Mouse (Mus musculus) intestine, embryonic 14.5 days (tissue): ENCODE results near the gene Galnt3. TPM values are rescaled to one million over a fixed set of nuclear protein-coding genes. Genes with fewer than 3 reads are reported as not detected.

Experiments used
- ATAC-seq: fragments of 200-750 bp; cut with Nextera tagmentation; replicated peaks from 2 replicates; pipeline ENCODE4 v1.8.0; 2017; ENCODE audit warnings: low read depth, moderate number of reproducible peaks, moderate TSS enrichment, moderate library complexity; ENCODE audit not compliant: low FRiP score, low TSS enrichment
- DNase-seq: peaks from one replicate; pipeline ENCODE4 v3.0.0-alpha.2; 2018; ENCODE audit warnings: low spot score
- H3K27ac ChIP-seq: fragments of 300-500 bp; sonication (generic); 2 replicates; pipeline ENCODE4 v1.5.1; 2014; ENCODE audit warnings: low read depth, mild to moderate bottlenecking, control low read depth
- H3K27me3 ChIP-seq: fragments of 300-500 bp; sonication (generic); replicated peaks from 2 replicates; pipeline ENCODE4 v1.6.1; 2014; ENCODE audit warnings: low read length, control low read depth; ENCODE audit not compliant: control insufficient read depth, insufficient read depth
- H3K36me3 ChIP-seq: fragments of 300-500 bp; sonication (generic); 2 replicates; pipeline ENCODE4 v1.6.1; 2014; ENCODE audit warnings: low read length, control low read depth; ENCODE audit not compliant: control insufficient read depth, insufficient read depth
- H3K4me1 ChIP-seq: fragments of 300-500 bp; sonication (generic); replicated peaks from 2 replicates; pipeline ENCODE4 v1.6.1; 2014; ENCODE audit warnings: low read length, control low read depth, mixed read lengths; ENCODE audit not compliant: control insufficient read depth, insufficient read depth
- H3K4me2 ChIP-seq: fragments of 300-500 bp; sonication (generic); 2 replicates; pipeline ENCODE4 v1.6.1; 2014; ENCODE audit warnings: low read length
- H3K4me3 ChIP-seq: fragments of 300-500 bp; sonication (generic); 2 replicates; pipeline ENCODE4 v1.5.1; 2014; ENCODE audit warnings: low read depth, low read length, control low read depth, mixed read lengths
- H3K9ac ChIP-seq: fragments of 300-500 bp; sonication (generic); 2 replicates; pipeline ENCODE4 v1.6.1; 2014; ENCODE audit warnings: mild to moderate bottlenecking, low read length
- H3K9me3 ChIP-seq: fragments of 300-500 bp; sonication (generic); 2 replicates; pipeline ENCODE4 v1.6.1; 2016; ENCODE audit warnings: low read length, control low read depth; ENCODE audit not compliant: control insufficient read depth
- WGBS: fragments of 180-500 bp; shearing (Covaris S2); extraction: QIAGEN DNeasy Blood & Tissue Kit; methylation state at CpG from one replicate; pipeline ENCODE4 v1.1.7; 2014; 5-methylcytosine and 5-hydroxymethylcytosine counted together
- polyA plus RNA-seq: library from polyadenylated mRNA; unstranded; fragments of >200 nt; fragmentation: Nextera tagmentation; extraction: Ambion mirVana; gene quantifications from 2 replicates; pipeline ENCODE4 v1.2.1, GENCODE M21; 2014

Gene Galnt3
- 7.9 and 9.2 TPM in 2 replicates for polyA plus RNA-seq

DNA sequence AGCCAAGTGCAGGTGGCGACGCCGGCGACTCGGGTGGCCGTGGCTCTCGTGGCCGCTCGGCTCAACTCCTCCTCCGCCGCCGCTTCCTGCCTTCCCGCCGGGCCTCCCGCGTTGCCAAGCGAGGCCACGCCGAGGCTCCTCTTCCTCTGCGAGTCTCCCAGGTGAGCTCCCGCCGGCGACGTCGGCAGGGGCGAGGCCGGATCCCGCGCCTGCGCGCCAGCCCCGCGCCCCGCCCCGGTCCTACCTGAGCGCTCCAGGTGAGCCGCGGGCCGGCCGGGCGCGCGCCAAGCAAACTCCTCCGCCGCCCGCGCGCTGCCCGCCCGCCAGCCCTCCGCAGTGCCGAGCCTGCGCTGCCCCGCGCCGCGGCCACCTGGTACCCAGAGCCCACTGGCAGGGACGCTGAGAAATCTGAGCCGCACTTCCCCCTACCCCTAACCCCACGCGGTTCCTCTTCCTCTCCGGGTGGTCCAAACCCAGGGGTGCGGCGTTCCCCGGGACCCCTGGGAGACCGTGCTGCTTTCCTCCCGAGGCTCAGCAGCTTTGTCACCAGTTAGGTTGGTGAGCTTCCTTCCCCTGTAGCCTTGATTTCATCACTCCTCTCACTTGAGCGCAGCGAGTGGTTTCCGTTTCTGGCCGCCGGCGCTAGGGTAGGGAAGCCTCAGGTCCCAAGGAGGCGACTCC is at the start of gene Galnt3:
Gene Galnt3, minus strand, starts transcription at position 404 of the 681 bp plus-strand sequence.
- Histone ChIP-seq H3K36me3 (no peaks in the 10 kb centered on the region), H3K4me1 (no peaks in the 10 kb centered on the region; the same call in 1 of the 2 replicates), H3K9ac (peak within 1 kb of the TSS; percentile 48), H3K27me3 (peaks cover 28% of the 10 kb centered on the region), H3K4me3 (peak within 1 kb of the TSS; percentile 65), H3K4me2 (peak within 1 kb of the TSS; percentile 100), H3K9me3 (no peaks in the 10 kb centered on the region), H3K27ac (no peak within 1 kb of the TSS)
- ATAC-seq (peak; percentile 93), DNase-seq (peak; percentile 80)
- under 1% methylated on average over 61 of the region's 74 CpGs for WGBS

DNA sequence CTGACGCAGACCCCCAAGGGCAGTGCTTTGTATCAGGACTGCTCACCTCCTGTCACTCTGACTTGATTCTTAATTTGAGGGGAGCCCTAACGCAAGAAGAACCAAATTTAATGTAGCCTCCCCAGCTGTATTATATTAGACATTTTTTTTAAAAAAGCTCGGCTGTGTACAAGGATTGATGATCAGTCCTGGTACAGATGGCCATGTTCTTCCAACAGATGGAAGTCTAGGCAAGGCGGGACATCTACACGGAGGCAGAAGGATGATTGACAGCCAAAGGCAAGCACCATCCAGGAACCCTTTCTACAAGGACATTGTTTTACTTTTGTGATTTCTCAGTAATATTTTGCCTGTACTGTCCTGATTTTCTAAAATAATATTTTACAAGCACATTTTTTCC is 48.3 kb upstream of the Galnt3 start:
- Histone ChIP-seq H3K9ac (no peak overlapping the region), H3K27me3 (no peaks in the 10 kb centered on the region), H3K4me3 (no peak overlapping the region), H3K4me1 (no peaks in the 10 kb centered on the region), H3K4me2 (no peak overlapping the region), H3K27ac (no peak overlapping the region), H3K9me3 (no peaks in the 10 kb centered on the region), H3K36me3 (no peaks in the 10 kb centered on the region)
- 76% methylated on average over 5 of the region's 5 CpGs for WGBS
- ATAC-seq = no peak
- no peak for DNase-seq

DNA sequence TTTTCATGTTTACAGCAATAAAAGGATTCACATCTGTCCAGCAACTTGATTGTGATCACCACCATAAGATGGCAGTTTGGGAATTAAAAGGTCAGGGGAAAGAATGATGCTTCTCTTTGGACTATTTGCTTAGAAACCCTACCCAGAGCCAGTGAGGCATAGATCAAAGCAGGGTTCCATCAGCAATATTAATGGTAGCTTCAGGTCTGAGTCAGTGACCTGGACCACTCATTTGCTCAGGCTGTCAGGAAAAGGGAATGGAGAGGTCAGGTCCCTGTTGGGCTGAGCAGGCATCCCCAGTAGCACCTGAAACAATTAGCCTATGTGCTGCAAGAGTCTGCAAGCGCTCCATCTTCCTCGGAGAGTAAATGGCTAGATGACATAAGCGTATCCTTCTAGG is 46.8 kb upstream of the Galnt3 start:
- H3K4me2 ChIP-seq = no peak overlapping the region
- no peak for DNase-seq

GRCm38 (mm10) chr2:66170721-66171120 is 45.9 kb upstream of the Galnt3 start:
- no peak for ATAC-seq
- no peak overlapping the region for H3K4me2 ChIP-seq
- no peaks in the 10 kb centered on the region for H3K27me3 ChIP-seq
- no peaks in the 10 kb centered on the region for H3K36me3 ChIP-seq
- H3K9me3 ChIP-seq = no peaks in the 10 kb centered on the region
- H3K4me1 ChIP-seq = no peaks in the 10 kb centered on the region
- no peak overlapping the region for H3K9ac ChIP-seq
- no peak overlapping the region for H3K27ac ChIP-seq
- H3K4me3 ChIP-seq = no peak overlapping the region
- WGBS = 54% methylated on average over 11 of the region's 11 CpGs
- DNase-seq = no peak

More for the DNA sequence above, 46.8 kb upstream of the Galnt3 start:
- WGBS = 92% methylated on average over 3 of the region's 3 CpGs
- Histone ChIP-seq H3K9me3 (no peaks in the 10 kb centered on the region), H3K4me3 (no peak overlapping the region), H3K36me3 (no peaks in the 10 kb centered on the region), H3K4me1 (no peaks in the 10 kb centered on the region), H3K27me3 (no peaks in the 10 kb centered on the region), H3K9ac (no peak overlapping the region), H3K27ac (no peak overlapping the region)
- ATAC-seq = no peak

GRCm38 (mm10) chr2:66165025-66165424 is 40.2 kb upstream of the Galnt3 start:
- DNase-seq (no peak), ATAC-seq (no peak)
- H3K4me3 ChIP-seq = no peak overlapping the region

DNA sequence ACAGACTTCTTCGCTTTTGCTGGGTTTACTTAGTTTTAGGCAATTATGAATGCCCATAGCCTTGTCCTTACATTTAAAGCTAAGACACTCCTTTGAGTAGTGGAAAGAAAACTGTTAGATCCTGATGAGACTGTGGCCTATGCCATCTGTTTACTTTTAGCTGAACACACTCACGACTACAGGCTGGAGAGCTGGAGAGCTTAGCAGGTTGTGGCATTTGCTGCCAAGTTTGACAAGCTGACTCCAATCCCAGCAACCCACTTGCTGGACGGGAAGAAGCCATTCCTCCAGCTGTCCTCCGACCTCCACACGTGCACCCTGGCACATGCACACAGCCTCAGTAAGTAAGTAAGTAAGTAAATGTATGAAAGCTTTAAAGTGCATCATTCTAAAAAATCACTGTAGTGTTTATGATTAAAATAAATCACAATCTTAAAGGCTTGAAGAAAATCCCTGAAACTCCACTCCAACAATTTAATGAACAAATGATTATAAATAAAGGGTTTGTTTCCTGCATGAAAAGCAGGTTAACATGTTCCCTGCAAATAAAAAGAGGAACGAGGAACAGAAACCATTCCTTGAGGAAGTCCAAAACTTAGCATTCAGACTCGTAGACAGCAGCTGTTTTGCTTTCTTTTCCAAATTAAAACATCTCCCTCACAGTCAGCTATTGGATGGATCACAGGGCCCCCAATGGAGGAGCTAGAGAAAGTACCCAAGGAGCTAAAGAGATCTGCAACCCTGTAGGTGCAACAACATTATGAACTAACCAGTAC is 33.5 kb upstream of the Galnt3 start:
- Histone ChIP-seq H3K4me1 (no peaks in the 10 kb centered on the region), H3K4me3 (no peak overlapping the region), H3K36me3 (no peaks in the 10 kb centered on the region), H3K4me2 (no peak overlapping the region), H3K9me3 (no peaks in the 10 kb centered on the region), H3K9ac (no peak overlapping the region), H3K27ac (no peak overlapping the region), H3K27me3 (no peaks in the 10 kb centered on the region)
- WGBS = 48% methylated on average over 7 of the region's 7 CpGs
- no peak for ATAC-seq
- no peak for DNase-seq

More at GRCm38 (mm10) chr2:66165025-66165424, 40.2 kb upstream of the Galnt3 start:
- Histone ChIP-seq H3K9me3 (no peaks in the 10 kb centered on the region), H3K4me1 (no peaks in the 10 kb centered on the region), H3K4me2 (no peak overlapping the region), H3K36me3 (no peaks in the 10 kb centered on the region), H3K9ac (no peak overlapping the region), H3K27ac (no peak overlapping the region), H3K27me3 (no peaks in the 10 kb centered on the region)
- 93% methylated on average over 8 of the region's 8 CpGs for WGBS

- H3K4me3 ChIP-seq = no peak overlapping the region
- WGBS = 77% methylated on average over 2 of the region's 2 CpGs
- H3K4me2 ChIP-seq = no peak overlapping the region
- no peak overlapping the region for H3K9ac ChIP-seq
- no peaks in the 10 kb centered on the region for H3K27me3 ChIP-seq
- H3K27ac ChIP-seq = no peak overlapping the region
- no peak for ATAC-seq
- H3K9me3 ChIP-seq = no peaks in the 10 kb centered on the region
- no peaks in the 10 kb centered on the region for H3K36me3 ChIP-seq
- no peaks in the 10 kb centered on the region; the same call in 1 of the 2 replicates for H3K4me1 ChIP-seq
- DNase-seq = no peak
These were observed 26.6 kb upstream of the Galnt3 start for GRCm38 (mm10) chr2:66151436-66151835.

DNA sequence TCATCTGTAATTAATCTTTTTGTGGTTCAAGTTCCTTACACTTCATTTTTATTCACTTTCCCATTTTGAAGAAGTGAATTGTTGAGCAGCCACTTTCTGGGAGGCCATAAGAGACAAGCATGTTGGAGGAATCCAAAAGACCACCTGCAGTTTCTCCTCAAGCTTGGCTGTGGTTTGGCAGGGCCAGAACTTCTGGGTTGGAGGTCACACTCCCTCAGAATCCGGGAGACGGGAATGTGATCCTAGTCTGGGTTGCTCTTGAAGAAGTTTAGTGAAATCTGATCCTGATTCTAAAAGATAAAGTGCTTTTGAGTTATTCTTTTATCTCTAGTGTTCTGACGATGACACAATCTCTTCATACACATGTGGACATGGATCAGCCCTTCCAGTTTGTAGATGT is 25.7 kb upstream of the Galnt3 start:
- H3K4me1 ChIP-seq = no peaks in the 10 kb centered on the region; the same call in 1 of the 2 replicates
- H3K4me2 ChIP-seq = no peak overlapping the region
- no peaks in the 10 kb centered on the region for H3K9me3 ChIP-seq
- no peaks in the 10 kb centered on the region for H3K27me3 ChIP-seq
- WGBS = 54% methylated on average over 3 of the region's 3 CpGs
- no peak overlapping the region for H3K4me3 ChIP-seq
- DNase-seq (no peak), ATAC-seq (no peak)
- no peak overlapping the region for H3K27ac ChIP-seq
- H3K36me3 ChIP-seq = no peaks in the 10 kb centered on the region
- H3K9ac ChIP-seq = no peak overlapping the region
